Mouse (Mus musculus) neural tube, embryonic 14.5 days (tissue): ENCODE measurements at regions not wholly inside any gene's neighbourhood (a gene's known extent, or its start where the extent isn't known, plus 50 kb on each side); places are given as distances from the start of the nearest gene placed in this dataset.

Source experiments
- ATAC-seq: fragments of 200-750 bp; cut with Nextera tagmentation; 2 replicates; pipeline ENCODE4 v1.8.0; 2017; ENCODE audit warnings: low read depth, mild to moderate bottlenecking, moderate TSS enrichment, moderate library complexity
- H3K27ac ChIP-seq: fragments of 300-500 bp; sonication (generic); 2 replicates; pipeline ENCODE4 v1.5.1; 2014; ENCODE audit warnings: low read depth, mild to moderate bottlenecking, control low read depth, low read length, moderate library complexity, mixed read lengths
- H3K27me3 ChIP-seq: fragments of 300-500 bp; sonication (generic); 2 replicates; pipeline ENCODE4 v1.6.1; 2014; ENCODE audit warnings: low read length; ENCODE audit not compliant: control insufficient read depth, insufficient read depth
- H3K36me3 ChIP-seq: fragments of 300-500 bp; sonication (generic); 2 replicates; pipeline ENCODE4 v1.6.1; 2014; ENCODE audit warnings: low read length, mixed read lengths; ENCODE audit not compliant: control insufficient read depth, insufficient read depth
- H3K4me1 ChIP-seq: fragments of 300-500 bp; sonication (generic); 2 replicates; pipeline ENCODE4 v1.6.1; 2014; ENCODE audit warnings: low read length; ENCODE audit not compliant: control insufficient read depth, insufficient read depth
- H3K4me2 ChIP-seq: fragments of 300-500 bp; sonication (generic); 2 replicates; pipeline ENCODE4 v1.6.1; 2014; ENCODE audit warnings: mild to moderate bottlenecking, low read depth, low read length, control low read depth
- H3K4me3 ChIP-seq: fragments of 300-500 bp; sonication (generic); 2 replicates; pipeline ENCODE4 v1.5.1; 2014; ENCODE audit warnings: low read depth, low read length, control low read depth, mixed read lengths
- H3K9ac ChIP-seq: fragments of 300-500 bp; sonication (generic); replicated peaks from 2 replicates; pipeline ENCODE4 v1.6.1; 2014; ENCODE audit warnings: low read depth, mild to moderate bottlenecking, control low read depth, low read length, mixed read lengths
- H3K9me3 ChIP-seq: fragments of 300-500 bp; sonication (generic); 2 replicates; pipeline ENCODE4 v1.6.1; 2016; ENCODE audit warnings: low read length; ENCODE audit not compliant: control insufficient read depth
- WGBS: fragments of 180-500 bp; shearing (Covaris S2); extraction: QIAGEN DNeasy Blood & Tissue Kit; methylation state at CpG from one replicate; pipeline ENCODE4 v1.1.7; 2014; 5-methylcytosine and 5-hydroxymethylcytosine counted together

GRCm38 (mm10) chr13:30036071-30036470 is 50.2 kb upstream of the E2f3 start:
- no peaks in the 10 kb centered on the region for H3K27me3 ChIP-seq
- ATAC-seq = no peak
- 90% methylated on average over 3 of the region's 3 CpGs for WGBS
- no peak overlapping the region for H3K9ac ChIP-seq
- no peaks in the 10 kb centered on the region for H3K9me3 ChIP-seq
- H3K27ac ChIP-seq = no peak overlapping the region
- no peak overlapping the region for H3K4me2 ChIP-seq
- no peaks in the 10 kb centered on the region for H3K36me3 ChIP-seq
- H3K4me3 ChIP-seq = no peak overlapping the region
- no peaks in the 10 kb centered on the region for H3K4me1 ChIP-seq
